8 mouse cellular contexts compared by ENCODE assay signal in genomic region chr3:135206621-135207020, GRCm38 (mm10). TPM values are rescaled to one million over a fixed set of nuclear protein-coding genes. Genes with fewer than 3 reads are reported as not detected.
A peak's percentile ranks its signal among the peaks of the same experiment; 100 is the strongest.
DNase-seq lines count a peak whose midpoint lies in the region; ATAC-seq lines count a peak whose summit lies in the region.

No protein-coding gene starts in this region.

- no peak overlapping the region for H3K4me3 ChIP-seq in hindbrain, embryonic 10.5 days
- H3K4me3 ChIP-seq in hindbrain, embryonic 12.5 days, result no peak overlapping the region
- H3K4me3 ChIP-seq in forebrain, embryonic 14.5 days (ENCODE audit: low read depth, low read length), result no peak overlapping the region
- no peak overlapping the region for H3K4me3 ChIP-seq in neural tube, embryonic 14.5 days (ENCODE audit: low read depth, low read length)
- H3K4me3 ChIP-seq in heart, embryonic 11.5 days (ENCODE audit: low read depth, low read length), result no peak overlapping the region

- H3K9ac ChIP-seq in hindbrain, embryonic 12.5 days, result no peak overlapping the region
- H3K9ac ChIP-seq in forebrain, embryonic 14.5 days (ENCODE audit: low read length), result no peak overlapping the region
- H3K9ac ChIP-seq in neural tube, embryonic 14.5 days (replicated peaks; ENCODE audit: low read depth, low read length), result no peak overlapping the region
- no peak overlapping the region for H3K9ac ChIP-seq in heart, embryonic 11.5 days (ENCODE audit: low read depth, low read length)

- DNase-seq in hindbrain, embryonic 10.5 days (ENCODE audit: low spot score), result peak; percentile 26
- DNase-seq in A20 (ENCODE audit: low read depth, low spot score) (peak; percentile 81), MN1 (ENCODE audit: low spot score) (peak; percentile 25)
- DNase-seq in forebrain, embryonic 14.5 days (ENCODE audit: low spot score), result peak; percentile 63
- DNase-seq in layer of hippocampus, postnatal 14 days (ENCODE audit: low spot score in 2 of 2), result peak; percentile 7 to 20

- no peak overlapping the region for H3K4me2 ChIP-seq in hindbrain, embryonic 12.5 days (replicated peaks)
- no peak overlapping the region for H3K4me2 ChIP-seq in forebrain, embryonic 14.5 days (ENCODE audit: low read length)
- H3K4me2 ChIP-seq in neural tube, embryonic 14.5 days (ENCODE audit: low read depth, low read length), result no peak overlapping the region
- no peak overlapping the region for H3K4me2 ChIP-seq in heart, embryonic 11.5 days

- 54% methylated on average over 4 of the region's 4 CpGs for WGBS in hindbrain, embryonic 10.5 days
- 48% methylated on average over 4 of the region's 4 CpGs for WGBS in hindbrain, embryonic 12.5 days
- WGBS in forebrain, embryonic 14.5 days, result 43% methylated on average over 4 of the region's 4 CpGs
- 40% methylated on average over 4 of the region's 4 CpGs for WGBS in neural tube, embryonic 14.5 days
- WGBS in heart, embryonic 11.5 days (ENCODE audit: insufficient replicate concordance), result 43% methylated on average over 4 of the region's 4 CpGs

- no peak overlapping the region for H3K27ac ChIP-seq in hindbrain, embryonic 10.5 days
- no peak overlapping the region for H3K27ac ChIP-seq in hindbrain, embryonic 12.5 days
- no peak overlapping the region for H3K27ac ChIP-seq in forebrain, embryonic 14.5 days (ENCODE audit: low read depth, low read length)
- H3K27ac ChIP-seq in neural tube, embryonic 14.5 days (ENCODE audit: low read depth, low read length), result no peak overlapping the region
- H3K27ac ChIP-seq in heart, embryonic 11.5 days (ENCODE audit: low read depth, low read length), result no peak overlapping the region

- no peaks in the 10 kb centered on the region for H3K9me3 ChIP-seq in hindbrain, embryonic 10.5 days
- no peaks in the 10 kb centered on the region for H3K9me3 ChIP-seq in hindbrain, embryonic 12.5 days (replicated peaks)
- no peaks in the 10 kb centered on the region for H3K9me3 ChIP-seq in forebrain, embryonic 14.5 days (replicated peaks; ENCODE audit: control insufficient read depth, low read length)
- H3K9me3 ChIP-seq in neural tube, embryonic 14.5 days (ENCODE audit: control insufficient read depth, low read length), result no peaks in the 10 kb centered on the region
- H3K9me3 ChIP-seq in heart, embryonic 11.5 days (replicated peaks; ENCODE audit: control insufficient read depth, low read length), result no peaks in the 10 kb centered on the region

- H3K36me3 ChIP-seq in hindbrain, embryonic 10.5 days, result no peaks in the 10 kb centered on the region
- H3K36me3 ChIP-seq in hindbrain, embryonic 12.5 days, result no peaks in the 10 kb centered on the region
- no peaks in the 10 kb centered on the region for H3K36me3 ChIP-seq in forebrain, embryonic 14.5 days (ENCODE audit: control insufficient read depth, insufficient read depth, low read length)
- no peaks in the 10 kb centered on the region for H3K36me3 ChIP-seq in neural tube, embryonic 14.5 days (ENCODE audit: control insufficient read depth, insufficient read depth, low read length)
- no peaks in the 10 kb centered on the region for H3K36me3 ChIP-seq in heart, embryonic 11.5 days (ENCODE audit: control insufficient read depth, insufficient read depth, low read length)

- H3K27me3 ChIP-seq in hindbrain, embryonic 10.5 days (ENCODE audit: insufficient read depth, poor library complexity, severe bottlenecking), result no peaks in the 10 kb centered on the region
- H3K27me3 ChIP-seq in hindbrain, embryonic 12.5 days, result no peaks in the 10 kb centered on the region
- no peaks in the 10 kb centered on the region for H3K27me3 ChIP-seq in forebrain, embryonic 14.5 days (replicated peaks; ENCODE audit: control insufficient read depth, insufficient read depth, low read length)
- H3K27me3 ChIP-seq in neural tube, embryonic 14.5 days (ENCODE audit: control insufficient read depth, insufficient read depth, low read length), result no peaks in the 10 kb centered on the region
- H3K27me3 ChIP-seq in heart, embryonic 11.5 days (ENCODE audit: control insufficient read depth, insufficient read depth, low read length), result no peaks in the 10 kb centered on the region

- 0 out of 2 replicates have a peak, but pooled peaks cover 3% of the 10 kb centered on the region for H3K4me1 ChIP-seq in hindbrain, embryonic 10.5 days (replicated peaks)
- H3K4me1 ChIP-seq in hindbrain, embryonic 12.5 days, result no peaks in the 10 kb centered on the region
- peaks cover under 1% of the 10 kb centered on the region; the same call in 1 of the 2 replicates for H3K4me1 ChIP-seq in forebrain, embryonic 14.5 days (ENCODE audit: control insufficient read depth, insufficient read depth, low read length)
- 0 out of 2 replicates have a peak, but pooled peaks cover under 1% of the 10 kb centered on the region for H3K4me1 ChIP-seq in neural tube, embryonic 14.5 days (ENCODE audit: control insufficient read depth, insufficient read depth, low read length)
- H3K4me1 ChIP-seq in heart, embryonic 11.5 days (ENCODE audit: control insufficient read depth, insufficient read depth, low read length), result no peaks in the 10 kb centered on the region

- ATAC-seq in hindbrain, embryonic 12.5 days (ENCODE audit: low FRiP score), result no peak
- peak; percentile 63; the same call in 1 of the 2 replicates for ATAC-seq in forebrain, embryonic 14.5 days
- ATAC-seq in neural tube, embryonic 14.5 days (ENCODE audit: low read depth), result peak; percentile 74; the same call in 1 of the 2 replicates
- no peak for ATAC-seq in heart, embryonic 11.5 days (replicated peaks; ENCODE audit: insufficient number of reproducible peaks, low FRiP score, low TSS enrichment)

RNA-seq across cellular contexts. Expression of gene Cenpe, which starts 5.7 kb away (rescaled TPM):
- polyA plus RNA-seq in hindbrain, embryonic 10.5 days (2016; fragmentation: Nextera tagmentation; extraction: Ambion mirVana), result 17.2 and 32.2 TPM in 2 replicates
- polyA plus RNA-seq in hindbrain, embryonic 12.5 days (2016; fragmentation: Nextera tagmentation; extraction: Ambion mirVana), result 24.0 TPM in 2 replicates
- 15.2 and 17.7 TPM in 2 replicates for polyA plus RNA-seq in forebrain, embryonic 14.5 days (2014; fragmentation: Nextera tagmentation; extraction: Ambion mirVana)
- total RNA-seq in layer of hippocampus, postnatal 14 days (2021), result 1 to 10 TPM; 2.7 TPM
- 2.8 and 4.0 TPM in 2 replicates for polyA plus RNA-seq in neural tube, embryonic 14.5 days (2014; fragmentation: Nextera tagmentation; extraction: Ambion mirVana)
- polyA plus RNA-seq in heart, embryonic 11.5 days (2014; fragmentation: Nextera tagmentation; extraction: Ambion mirVana), result 24.3 and 24.7 TPM in 2 replicates

Comparison
In these comparisons a context has a peak if more than half of its experiments do, and no peak if none do; other contexts are left out.
1. DNase-seq: peak in every context shown above with its lines; median percentile 81 in A20; 63 in forebrain, embryonic 14.5 days; 26 in hindbrain, embryonic 10.5 days; 25 in MN1; 14 in layer of hippocampus, postnatal 14 days.
2. ATAC-seq: peak in forebrain, embryonic 14.5 days (single experiment) and neural tube, embryonic 14.5 days (single experiment); none in hindbrain, embryonic 12.5 days (single experiment) and heart, embryonic 11.5 days (single experiment).